Mouse (Mus musculus): ENCODE measurements at regions not wholly inside any gene's neighbourhood (a gene's known extent, or its start where the extent isn't known, plus 50 kb on each side); places are given as distances from the start of the nearest gene placed in this dataset.

- in situ Hi-C loops (cut with MboI; ENCODE audit: unreplicated experiment in 2 of 2): no loop called here
Measured at GRCm38 (mm10) chr2:170221994-170222535, 74.2 kb upstream of the Zfp217 start.

- in situ Hi-C loops (cut with MboI; ENCODE audit: unreplicated experiment in 2 of 2): no loop called here
Measured at GRCm38 (mm10) chr2:170220871-170221369, 73.0 kb upstream of the Zfp217 start.

- in situ Hi-C loops (cut with MboI; ENCODE audit: unreplicated experiment in 2 of 2): no loop called here
Measured at GRCm38 (mm10) chr2:170220443-170220842, 72.5 kb upstream of the Zfp217 start.

- in situ Hi-C loops (cut with MboI; ENCODE audit: unreplicated experiment in 2 of 2): no loop called here
Measured at GRCm38 (mm10) chr2:170219611-170220401, 71.9 kb upstream of the Zfp217 start.

GRCm38 (mm10) chr2:170219161-170219581, 71.3 kb upstream of the Zfp217 start:
- in situ Hi-C loops (cut with MboI; ENCODE audit: unreplicated experiment in 2 of 2): no loop called here

GRCm38 (mm10) chr2:170218230-170219044, 70.5 kb upstream of the Zfp217 start:
- in situ Hi-C loops (cut with MboI; ENCODE audit: unreplicated experiment in 2 of 2): no loop called here

- in situ Hi-C loops (cut with MboI; ENCODE audit: unreplicated experiment in 2 of 2): no loop called here
Measured at GRCm38 (mm10) chr2:170216311-170216710, 68.4 kb upstream of the Zfp217 start.

GRCm38 (mm10) chr2:170209121-170209520, 61.2 kb upstream of the Zfp217 start:
- in situ Hi-C loops (cut with MboI; ENCODE audit: unreplicated experiment in 2 of 2): loop anchor here (5.0 kb wide), 2 partner anchors 42 to 92 kb away; no protein-coding TSS in a partner anchor

GRCm38 (mm10) chr2:170207878-170208277, 60.0 kb upstream of the Zfp217 start:
- in situ Hi-C loops (cut with MboI; ENCODE audit: unreplicated experiment in 2 of 2): loop anchor here (5.0 kb wide), 2 partner anchors 41 to 91 kb away; no protein-coding TSS in a partner anchor

GRCm38 (mm10) chr2:170207395-170207794, 59.5 kb upstream of the Zfp217 start:
- in situ Hi-C loops (cut with MboI; ENCODE audit: unreplicated experiment in 2 of 2): loop anchor here (5.0 kb wide), 2 partner anchors 40 to 90 kb away; no protein-coding TSS in a partner anchor

GRCm38 (mm10) chr2:170206870-170207269, 59.0 kb upstream of the Zfp217 start:
- in situ Hi-C loops (cut with MboI; ENCODE audit: unreplicated experiment in 2 of 2): loop anchor here (5.0 kb wide), 2 partner anchors 40 to 90 kb away; no protein-coding TSS in a partner anchor

GRCm38 (mm10) chr2:170206442-170206754, 58.5 kb upstream of the Zfp217 start:
- in situ Hi-C loops (cut with MboI; ENCODE audit: unreplicated experiment in 2 of 2): loop anchor here (5.0 kb wide), 2 partner anchors 39 to 89 kb away; no protein-coding TSS in a partner anchor

GRCm38 (mm10) chr2:170205591-170206441, 57.9 kb upstream of the Zfp217 start:
- in situ Hi-C loops (cut with MboI; ENCODE audit: unreplicated experiment in 2 of 2): loop anchor here (5.0 kb wide), 2 partner anchors 39 to 89 kb away; no protein-coding TSS in a partner anchor

GRCm38 (mm10) chr2:170204768-170205514, 57.0 kb upstream of the Zfp217 start:
- in situ Hi-C loops (cut with MboI; ENCODE audit: unreplicated experiment in 2 of 2): loop anchor here (5.0 kb wide), 3 partner anchors 38 to 88 kb away; no protein-coding TSS in a partner anchor

- in situ Hi-C loops (cut with MboI; ENCODE audit: unreplicated experiment in 2 of 2): loop anchor here in 1 of 2 experiments (5.0 kb wide), 1 partner anchor 76 kb away; no protein-coding TSS in a partner anchor
Measured at GRCm38 (mm10) chr2:170203496-170203895, 55.6 kb upstream of the Zfp217 start.

GRCm38 (mm10) chr2:170201816-170202371, 54.0 kb upstream of the Zfp217 start:
- in situ Hi-C loops (cut with MboI; ENCODE audit: unreplicated experiment in 2 of 2): loop anchor here in 1 of 2 experiments (5.0 kb wide), 1 partner anchor 75 kb away; no protein-coding TSS in a partner anchor

All from v-Abl transformed pro-B cells (cell line).